Mouse (Mus musculus) retina, postnatal 1 day (tissue): Measurements from ENCODE around the gene Pcdh9.

Source experiments
- DNase-seq: peaks from one replicate; pipeline ENCODE4 v3.0.0-alpha.2; 2012

The Pcdh9 gene

GRCm38 (mm10) chr14:93126993-93127392 is 763.5 kb downstream of the Pcdh9 start:
- DNase-seq, result no peak

- DNase-seq, result no peak
Observed at GRCm38 (mm10) chr14:93102755-93103154, 787.7 kb downstream of the Pcdh9 start.

DNA sequence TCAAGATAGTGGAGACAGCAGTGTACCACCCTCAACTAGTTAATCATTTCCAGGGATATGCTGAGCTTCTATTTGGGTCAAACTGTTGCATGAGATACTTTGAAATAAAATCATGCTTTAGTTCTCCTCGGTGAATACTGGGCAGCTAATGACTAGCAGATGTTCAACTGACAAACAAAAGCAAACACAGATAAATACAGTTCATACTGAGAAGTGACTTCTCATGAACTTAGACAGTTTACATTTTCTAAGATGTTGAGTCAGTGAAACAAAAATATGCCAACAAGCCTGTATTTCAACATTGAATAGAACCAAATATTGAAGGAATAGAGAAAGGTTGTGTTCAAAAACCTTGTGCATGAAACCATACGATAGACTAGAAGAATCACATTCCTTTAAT is 795.4 kb downstream of the Pcdh9 start:
- peak; percentile 7 for DNase-seq

DNA sequence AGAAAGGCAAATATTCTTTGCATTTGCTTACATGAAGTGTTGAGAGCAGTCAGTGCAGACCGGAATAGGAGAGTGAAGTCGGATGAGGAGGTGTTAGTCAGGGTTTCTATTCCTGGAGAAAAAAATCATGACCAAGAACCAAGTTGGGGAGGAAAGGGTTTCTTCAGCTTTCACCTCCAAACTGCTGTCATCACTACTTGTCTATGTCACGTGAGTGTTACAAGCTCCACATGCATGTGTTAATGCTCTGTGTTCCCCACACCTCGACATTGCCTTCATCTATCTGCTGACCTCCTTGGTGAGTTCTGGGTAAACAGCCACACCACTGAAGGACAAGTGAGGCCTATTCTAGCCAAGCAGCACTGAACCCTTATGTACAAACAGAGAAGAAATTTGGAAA is 797.7 kb downstream of the Pcdh9 start:
- no peak for DNase-seq

DNA sequence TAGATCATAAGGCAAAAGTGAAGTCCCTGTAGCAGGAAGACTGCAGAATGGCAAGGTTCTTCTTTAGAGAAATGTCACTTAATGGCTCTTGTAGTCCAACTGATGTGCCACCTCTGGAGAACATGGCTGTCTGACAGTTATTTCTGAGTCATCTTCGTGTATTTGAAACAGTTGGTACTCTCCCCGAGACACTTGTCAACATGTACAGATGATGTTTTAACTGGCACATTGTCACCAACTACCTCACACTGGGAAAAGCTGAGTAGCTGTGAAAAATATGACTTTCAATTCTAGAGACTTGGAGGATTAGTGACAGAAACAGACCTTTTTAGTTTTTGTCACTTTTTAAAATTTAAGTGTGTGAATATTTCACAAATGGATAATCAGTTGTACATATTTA is 804.8 kb downstream of the Pcdh9 start:
- DNase-seq, result no peak

- DNase-seq, result peak; percentile 21
Observed at GRCm38 (mm10) chr14:93083140-93083539, 807.3 kb downstream of the Pcdh9 start.

DNA sequence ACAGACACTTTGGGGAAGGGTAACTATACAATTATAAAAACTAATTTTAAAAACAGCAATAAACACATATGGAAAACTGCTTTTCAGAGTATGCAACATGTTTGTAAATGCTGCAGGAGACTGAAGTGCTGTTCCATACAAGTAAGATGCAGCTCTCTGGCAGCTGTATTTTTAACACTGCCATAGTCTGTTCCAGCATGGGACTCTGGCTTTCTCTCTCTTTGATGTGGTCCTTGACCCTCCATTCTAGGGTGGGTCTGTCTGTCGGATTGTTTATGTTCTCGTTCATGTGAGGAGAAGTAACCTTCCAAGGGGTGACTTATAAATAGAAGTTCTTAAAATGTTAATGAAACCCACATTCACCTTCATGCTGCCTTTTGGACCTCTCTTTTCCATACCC is 809.6 kb downstream of the Pcdh9 start:
- DNase-seq, result no peak

DNA sequence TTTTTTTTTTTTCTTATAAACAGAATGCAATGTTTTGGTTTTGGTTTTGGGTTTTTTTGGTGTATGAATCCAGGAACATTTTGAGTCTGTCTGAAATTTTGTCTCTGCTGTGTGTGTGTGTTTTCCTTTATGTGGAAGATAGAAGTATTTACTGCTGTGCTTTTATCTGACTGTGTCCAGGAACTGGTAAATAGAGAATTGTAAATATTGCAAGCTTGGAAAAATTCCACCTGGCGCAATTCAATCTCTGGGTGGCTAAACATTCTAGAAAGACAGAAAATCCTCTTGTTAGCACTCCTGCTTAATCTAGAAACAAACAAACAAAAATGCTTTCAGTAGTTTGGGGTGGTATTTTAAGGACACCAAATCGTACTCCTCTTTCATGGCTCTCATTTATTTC is 814.7 kb downstream of the Pcdh9 start:
- no peak for DNase-seq

DNA sequence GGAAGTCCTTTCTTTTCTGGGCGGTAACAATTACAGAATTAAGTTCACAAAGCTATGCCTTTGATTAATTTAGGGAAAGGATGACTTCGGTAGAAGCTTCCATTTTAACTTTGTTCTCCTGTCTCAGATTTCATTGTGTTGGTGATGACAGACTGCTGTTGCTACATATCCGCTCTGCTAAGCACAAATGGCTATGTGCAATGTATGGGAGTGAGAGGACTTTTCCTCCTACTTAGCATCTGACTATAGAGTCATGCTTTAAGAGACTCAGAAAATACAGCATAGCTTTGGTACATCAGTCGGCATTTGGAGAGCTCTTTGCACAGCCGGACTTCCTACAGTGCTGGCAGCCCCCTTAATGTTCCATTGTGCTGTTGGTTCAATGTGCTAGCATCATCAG is 818.1 kb downstream of the Pcdh9 start:
- no peak for DNase-seq

GRCm38 (mm10) chr14:93070140-93070539 is 820.3 kb downstream of the Pcdh9 start:
- DNase-seq, result no peak

DNA sequence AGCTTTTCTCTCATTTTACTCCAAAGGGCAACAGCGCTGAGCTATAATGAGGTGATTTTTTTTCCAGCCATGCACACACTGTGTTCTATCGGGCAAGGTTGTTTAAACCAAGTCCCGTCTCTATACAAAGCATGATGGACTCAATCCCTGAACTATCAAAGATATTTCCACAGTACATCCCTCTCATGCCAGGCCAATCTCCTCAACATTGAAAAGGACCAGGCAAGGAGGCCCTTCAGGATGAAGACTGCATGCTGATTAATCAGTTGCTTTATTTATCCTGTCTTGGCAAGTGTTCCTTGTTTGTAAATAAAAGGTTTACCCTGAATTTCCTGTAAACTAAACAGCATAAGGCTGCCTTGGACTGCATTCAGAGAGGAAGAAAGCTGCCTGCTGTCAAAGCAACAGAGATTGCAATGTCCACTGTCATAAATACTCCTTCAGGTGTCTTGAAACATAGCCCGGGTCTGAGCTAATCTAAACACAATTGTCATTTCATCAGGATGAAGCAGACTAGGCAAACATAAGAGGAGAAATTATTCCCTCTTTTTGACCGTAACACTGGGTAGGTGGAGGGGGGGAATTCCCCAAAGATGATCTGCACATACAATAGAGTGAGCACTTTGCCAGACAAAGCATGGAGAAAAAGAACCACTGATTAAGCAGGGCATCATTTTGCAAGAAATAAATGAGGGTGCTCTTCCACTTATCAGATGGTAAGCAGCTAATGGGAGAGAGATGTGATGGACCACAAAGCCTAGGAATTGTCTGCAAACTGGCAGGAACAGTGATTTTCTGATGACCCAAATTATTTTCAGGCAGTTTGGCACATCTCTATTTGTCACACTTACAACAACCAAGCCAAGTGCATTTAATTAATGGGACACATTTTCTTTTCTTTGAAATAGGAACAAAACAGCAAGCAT is 822.8 kb downstream of the Pcdh9 start:
- DNase-seq, result peak; percentile 47

- peak; percentile 69 for DNase-seq
Observed at GRCm38 (mm10) chr14:93066732-93067410, 823.6 kb downstream of the Pcdh9 start.

DNA sequence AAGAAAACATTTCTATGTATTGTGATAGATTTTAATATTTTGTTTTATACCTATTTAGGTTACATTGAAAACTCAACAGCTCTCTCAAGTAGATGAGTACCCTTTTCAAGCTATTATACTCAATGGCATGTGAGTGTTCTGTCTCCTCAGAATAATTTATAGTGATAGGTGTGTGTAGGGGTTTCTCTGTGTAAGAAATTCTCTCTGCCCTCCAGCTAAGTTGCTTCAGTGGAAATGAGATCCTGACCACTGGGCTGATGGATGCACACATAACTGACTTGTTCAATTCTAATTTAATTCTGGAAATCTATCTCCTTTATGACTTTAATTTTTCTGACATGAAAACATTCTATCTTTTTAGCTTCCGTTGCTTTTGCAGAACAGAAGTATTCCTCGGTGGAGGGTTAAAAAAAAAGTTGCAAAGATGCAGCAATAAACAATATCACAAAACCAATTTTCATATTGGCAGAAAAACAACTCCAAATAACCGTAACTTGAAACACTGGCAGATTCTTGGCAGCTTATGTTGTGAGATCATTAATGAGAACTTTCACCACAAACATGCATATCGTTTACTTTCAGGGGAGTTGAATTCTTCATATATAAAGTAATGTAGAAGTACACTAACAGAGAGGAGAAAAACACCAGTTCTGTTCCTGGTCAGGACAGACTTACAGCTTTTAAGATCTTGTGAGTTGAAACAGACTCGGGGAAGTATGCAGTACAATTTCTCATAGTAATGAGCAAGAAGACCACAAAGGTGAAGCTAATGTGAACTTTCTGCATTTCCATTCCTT is 828.5 kb downstream of the Pcdh9 start:
- no peak for DNase-seq

DNA sequence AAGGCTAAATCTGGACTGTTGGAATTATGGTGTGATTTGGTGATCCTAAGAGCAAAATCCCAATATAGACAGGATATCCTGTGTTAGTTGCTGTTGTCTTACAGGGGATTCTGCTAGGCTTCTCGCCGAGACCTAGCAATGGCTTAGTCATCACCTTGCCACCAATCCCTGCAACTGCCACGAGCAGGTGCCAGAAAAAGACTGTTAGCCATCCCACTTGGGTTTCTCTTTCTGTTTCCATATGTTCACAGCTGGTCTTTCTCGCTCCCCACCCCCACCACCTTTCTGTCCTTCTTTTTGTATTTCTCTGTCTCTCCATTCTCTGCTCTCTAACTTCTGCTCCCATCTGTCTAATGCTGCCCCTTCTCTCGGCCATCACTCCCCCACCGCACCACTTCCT is 831.7 kb downstream of the Pcdh9 start:
- no peak for DNase-seq

- DNase-seq, result no peak
Observed at GRCm38 (mm10) chr14:93055997-93056396, 834.5 kb downstream of the Pcdh9 start.

DNA sequence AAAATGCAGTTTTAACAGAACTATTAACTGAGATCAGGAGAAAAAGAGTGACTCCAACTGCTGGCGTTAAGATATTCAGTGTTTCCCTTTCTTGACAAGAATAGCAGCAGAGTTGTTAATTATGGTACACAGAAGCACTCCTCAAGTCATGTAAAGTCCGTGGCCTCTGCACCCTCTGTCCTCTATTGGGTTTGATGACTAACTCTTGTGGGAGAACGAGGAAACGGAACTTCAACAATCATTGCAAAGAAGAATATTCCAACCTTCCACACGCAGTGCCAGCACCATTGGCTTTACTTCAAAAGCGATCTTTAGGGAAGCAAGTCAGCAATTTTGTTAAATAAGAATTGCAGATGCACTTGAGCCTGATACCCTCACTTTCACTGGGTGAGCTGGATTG is 849.9 kb downstream of the Pcdh9 start:
- no peak for DNase-seq

DNA sequence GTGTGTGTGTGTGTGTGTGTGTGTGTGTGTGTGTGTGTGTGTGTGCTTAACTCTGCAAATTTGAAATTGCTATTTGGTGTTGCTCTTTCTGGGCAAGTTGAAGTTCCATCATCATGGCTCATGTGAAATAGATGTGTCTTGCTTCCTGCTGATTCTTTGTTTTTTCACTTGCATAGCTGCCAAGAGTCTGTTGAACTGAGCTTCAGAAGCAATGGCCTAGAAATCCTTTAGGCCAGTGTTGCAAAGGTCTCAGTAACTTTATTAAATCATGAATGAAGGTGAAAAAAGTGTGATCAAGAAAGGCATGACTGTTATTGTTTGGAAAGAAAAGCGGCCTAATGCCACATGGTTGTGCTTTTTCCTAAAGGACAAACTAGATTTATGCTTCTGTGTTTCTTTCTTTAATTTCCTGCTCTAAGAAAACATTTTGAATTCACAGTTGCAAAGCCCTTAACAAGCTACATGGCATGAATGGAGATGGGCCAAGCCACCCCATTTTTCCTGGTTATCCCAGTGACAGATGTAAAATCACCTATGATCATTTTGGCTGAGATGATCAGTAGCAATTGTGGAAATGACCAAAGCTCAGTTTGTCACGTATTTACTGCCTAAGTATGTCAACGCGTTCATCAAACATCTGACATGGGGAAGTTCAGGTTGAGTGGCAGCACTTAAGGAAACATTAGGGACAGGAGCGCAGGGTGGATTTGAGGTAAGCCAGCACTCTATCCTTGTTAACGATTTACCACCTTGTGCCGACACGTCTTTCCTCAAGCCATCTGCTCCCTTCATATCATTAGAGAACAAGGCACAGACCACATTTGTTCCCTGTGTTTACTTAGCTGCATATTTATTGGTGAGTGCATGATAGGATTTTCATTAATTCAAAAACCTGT is 850.9 kb downstream of the Pcdh9 start:
- DNase-seq, result peak; percentile 18

DNA sequence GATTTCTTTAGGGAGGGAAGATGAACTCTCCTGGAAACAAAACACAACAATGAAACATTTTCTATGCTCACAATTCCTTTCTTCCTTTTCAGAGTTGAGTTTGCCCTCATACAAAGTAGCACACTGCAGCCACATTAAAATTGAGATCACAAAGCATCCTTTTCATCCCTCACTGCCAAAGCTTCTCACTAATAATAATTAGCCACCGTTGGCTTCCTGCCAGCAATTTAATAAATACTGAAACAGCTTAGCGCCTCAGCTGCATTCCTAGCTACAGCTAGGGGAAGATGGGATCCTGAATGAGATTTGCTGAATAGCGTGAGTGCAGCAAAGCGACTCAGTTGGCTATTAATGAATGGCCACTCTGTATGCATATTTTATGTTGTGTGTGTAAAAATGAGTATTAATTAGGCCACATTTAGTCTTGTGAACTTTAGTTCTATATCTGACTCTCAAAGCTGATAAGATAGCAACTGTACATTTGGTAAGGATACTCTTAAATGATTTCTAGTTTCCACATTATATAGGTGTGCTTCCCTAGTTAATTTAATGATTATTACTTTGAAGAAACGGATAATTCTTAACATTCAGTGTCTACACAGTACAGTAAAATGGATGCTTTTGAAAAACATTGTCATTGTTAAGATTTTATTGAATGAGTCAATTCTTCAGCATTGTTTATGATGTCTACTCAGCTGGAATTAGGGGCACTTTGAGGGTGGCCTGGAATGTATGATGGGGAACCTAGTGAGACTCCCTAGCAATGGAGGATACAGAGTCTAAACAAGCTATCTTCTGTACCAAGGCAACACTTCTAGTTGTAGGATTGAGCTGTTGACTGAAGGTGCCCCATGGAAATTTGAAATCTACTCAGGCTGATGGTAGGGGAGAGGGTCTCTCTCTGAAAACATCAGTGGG is 881.1 kb downstream of the Pcdh9 start:
- peak; percentile 98 for DNase-seq
